Mouse (Mus musculus) neural tube, embryonic 12.5 days (tissue): ENCODE results near the gene Rack1. TPM values are rescaled to one million over a fixed set of nuclear protein-coding genes. Genes with fewer than 3 reads are reported as not detected.
"Not testable (repeated sequence)": the region's sequence is repeated elsewhere in the genome, so short reads cannot be mapped to it uniquely, and the experiment has no call there.

Experiments used
- ATAC-seq: fragments of 200-750 bp; cut with Nextera tagmentation; 2 replicates; pipeline ENCODE4 v1.8.0; 2017; ENCODE audit warnings: low read depth, mild to moderate bottlenecking, moderate TSS enrichment, moderate library complexity; ENCODE audit not compliant: low FRiP score
- H3K27ac ChIP-seq: fragments of 300-500 bp; sonication (generic); 2 replicates; pipeline ENCODE4 v1.5.1; 2016
- H3K27me3 ChIP-seq: fragments of 300-500 bp; sonication (generic); replicated peaks from 2 replicates; pipeline ENCODE4 v1.6.1; 2016; ENCODE audit warnings: mild to moderate bottlenecking
- H3K36me3 ChIP-seq: fragments of 300-500 bp; sonication (generic); 2 replicates; pipeline ENCODE4 v1.6.1; 2016; ENCODE audit warnings: mild to moderate bottlenecking
- H3K4me1 ChIP-seq: fragments of 300-500 bp; sonication (generic); 2 replicates; pipeline ENCODE4 v1.6.1; 2016
- H3K4me2 ChIP-seq: fragments of 300-500 bp; sonication (generic); replicated peaks from 2 replicates; pipeline ENCODE4 v1.6.1; 2016; ENCODE audit warnings: mild to moderate bottlenecking
- H3K4me3 ChIP-seq: fragments of 300-500 bp; sonication (generic); 2 replicates; pipeline ENCODE4 v1.5.1; 2016
- H3K9ac ChIP-seq: fragments of 300-500 bp; sonication (generic); 2 replicates; pipeline ENCODE4 v1.6.1; 2016; ENCODE audit warnings: mild to moderate bottlenecking
- H3K9me3 ChIP-seq: fragments of 300-500 bp; sonication (generic); 2 replicates; pipeline ENCODE4 v1.6.1; 2016; ENCODE audit warnings: mild to moderate bottlenecking
- WGBS: fragments of 180-500 bp; shearing (Covaris S2); methylation state at CpG from one replicate; pipeline ENCODE4 v1.1.7; 2016; 5-methylcytosine and 5-hydroxymethylcytosine counted together
- polyA plus RNA-seq: library from polyadenylated mRNA; unstranded; fragments of >200 nt; fragmentation: Nextera tagmentation; extraction: Ambion mirVana; gene quantifications from 2 replicates; pipeline ENCODE4 v1.2.1, GENCODE M21; 2016

Gene Rack1
- polyA plus RNA-seq, 1 experiment from 2014 or later = 432 TPM

- H3K4me2 ChIP-seq = peak within 1 kb of the TSS; percentile 58
- WGBS = under 1% methylated on average over 62 of the region's 92 CpGs
- not testable (repeated sequence) for H3K9me3 ChIP-seq, H3K27ac ChIP-seq, H3K36me3 ChIP-seq, H3K4me1 ChIP-seq
- 0 out of 2 replicates have a peak within 1 kb of the TSS, but pooled peaks have one; percentile 29 for H3K9ac ChIP-seq
- peak within 1 kb of the TSS; percentile 38 for H3K4me3 ChIP-seq
- ATAC-seq = peak; percentile 83
- peaks cover 12% of the 10 kb centered on the region for H3K27me3 ChIP-seq
Measured at GRCm38 (mm10) chr11:48825979-48826751, 26.0 kb downstream of the Rack1 start, which contains the start of the genes Trim7 and Gm12184. Gene Trim7 (plus strand): TSS chr11:48826140. Gene Gm12184 (minus strand): TSS chr11:48826655.

DNA sequence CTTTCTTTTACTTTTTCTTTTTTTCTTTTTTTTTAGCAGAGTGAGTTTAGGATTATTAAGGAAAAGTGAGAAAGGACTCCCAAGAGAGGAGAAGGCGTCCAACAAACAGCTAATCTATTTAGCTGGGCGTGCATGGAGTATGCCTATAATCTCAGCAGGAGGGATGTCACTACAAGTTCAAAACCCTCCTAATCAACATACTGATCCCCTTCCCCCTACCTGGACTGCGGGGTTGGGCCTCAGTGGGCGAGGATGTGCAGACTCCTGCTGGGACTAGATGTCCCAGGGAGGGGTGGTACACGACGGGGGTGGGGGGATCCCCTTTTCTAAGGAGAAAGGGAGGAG, 26.6 kb downstream of the Rack1 start:
- H3K9ac ChIP-seq = 0 out of 2 replicates have a peak overlapping the region, but pooled peaks have one; percentile 29
- H3K27me3 ChIP-seq = peaks cover 12% of the 10 kb centered on the region
- H3K9me3 ChIP-seq = no peaks in the 10 kb centered on the region
- H3K4me2 ChIP-seq = peak overlapping the region; percentile 58
- no peaks in the 10 kb centered on the region for H3K36me3 ChIP-seq
- ATAC-seq = 0 out of 2 replicates have a peak, but pooled peaks have one; percentile 19
- H3K4me3 ChIP-seq = peak overlapping the region; percentile 38
- WGBS = 0% methylated on average over 6 of the region's 6 CpGs
- peaks cover 5% of the 10 kb centered on the region for H3K4me1 ChIP-seq
- no peak overlapping the region for H3K27ac ChIP-seq

GRCm38 (mm10) chr11:48827926-48828325, 27.8 kb downstream of the Rack1 start:
- Histone ChIP-seq H3K9ac (no peak overlapping the region), H3K4me3 (no peak overlapping the region), H3K27ac (no peak overlapping the region), H3K4me2 (no peak overlapping the region), H3K27me3 (peaks cover 12% of the 10 kb centered on the region), H3K4me1 (peaks cover 5% of the 10 kb centered on the region), H3K9me3 (no peaks in the 10 kb centered on the region), H3K36me3 (no peaks in the 10 kb centered on the region)
- 74% methylated on average over 6 of the region's 6 CpGs for whole genome bisulfite sequencing
- no peak for ATAC-seq

DNA sequence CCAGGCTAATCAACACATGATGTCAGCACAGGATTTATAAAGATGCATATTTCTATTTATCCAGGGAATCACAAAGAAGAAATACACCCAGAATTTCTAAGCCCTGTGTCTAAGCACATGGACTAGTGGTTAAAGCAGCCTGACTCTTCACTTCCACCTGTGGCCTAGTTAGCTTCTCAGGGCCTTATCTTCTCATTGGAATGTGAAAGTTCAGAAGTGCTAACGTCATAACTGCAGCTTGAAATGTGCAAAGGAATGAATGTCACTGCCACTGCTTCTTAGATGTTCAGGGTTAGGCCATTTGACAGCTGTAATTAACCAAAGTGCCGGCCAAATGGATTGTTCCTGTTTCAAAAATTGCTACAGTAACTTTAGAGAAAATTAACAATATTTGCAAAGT, 30.1 kb downstream of the Rack1 start:
- Histone ChIP-seq H3K27me3 (no peaks in the 10 kb centered on the region), H3K27ac (no peak overlapping the region), H3K9me3 (no peaks in the 10 kb centered on the region), H3K9ac (no peak overlapping the region), H3K4me2 (no peak overlapping the region), H3K4me1 (peaks cover 5% of the 10 kb centered on the region), H3K4me3 (no peak overlapping the region), H3K36me3 (no peaks in the 10 kb centered on the region)
- no peak for ATAC-seq
- 76% methylated on average over 2 of the region's 2 CpGs for WGBS

GRCm38 (mm10) chr11:48831273-48831672, 31.1 kb downstream of the Rack1 start:
- H3K4me2 ChIP-seq = no peak overlapping the region
- H3K27ac ChIP-seq = no peak overlapping the region
- H3K4me1 ChIP-seq = peaks cover 5% of the 10 kb centered on the region
- H3K36me3 ChIP-seq = no peaks in the 10 kb centered on the region
- H3K27me3 ChIP-seq = peaks cover 2% of the 10 kb centered on the region
- no peak overlapping the region for H3K4me3 ChIP-seq
- no peaks in the 10 kb centered on the region for H3K9me3 ChIP-seq
- ATAC-seq = no peak
- H3K9ac ChIP-seq = no peak overlapping the region
- 77% methylated on average over 2 of the region's 2 CpGs for WGBS

DNA sequence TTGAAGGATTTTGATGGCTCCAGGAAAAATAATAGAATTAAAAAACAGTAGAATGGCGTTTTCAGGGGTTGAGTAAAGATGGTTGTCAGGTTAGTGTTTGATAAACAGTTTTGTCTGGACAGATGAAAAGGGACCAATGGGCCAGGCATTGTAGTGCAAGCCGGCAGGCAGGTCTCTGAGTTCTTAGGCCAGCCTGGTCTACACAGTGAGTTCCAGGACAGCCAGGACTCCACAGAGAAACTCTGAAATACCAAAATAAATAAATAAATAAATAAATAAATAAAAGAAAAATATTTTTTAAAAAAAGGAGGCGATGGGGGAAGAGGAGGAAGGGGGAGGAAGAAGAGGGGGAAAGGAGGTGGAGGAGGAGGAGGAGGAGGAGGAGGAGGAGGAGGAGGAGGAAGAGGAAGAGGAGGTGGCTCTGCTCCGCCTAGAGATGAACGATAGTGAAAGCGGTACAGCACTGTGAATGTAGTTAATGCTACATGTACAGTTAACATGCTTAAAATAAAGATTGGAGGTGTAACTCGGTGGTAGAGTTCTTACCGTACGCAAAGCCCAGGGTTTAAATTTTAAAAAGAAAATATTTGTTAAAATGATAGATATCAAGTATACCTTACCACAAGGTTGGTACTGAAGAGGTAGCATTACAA, 33.1 kb downstream of the Rack1 start:
- H3K36me3 ChIP-seq = no peaks in the 10 kb centered on the region
- WGBS = 42% methylated on average over 9 of the region's 9 CpGs
- no peaks in the 10 kb centered on the region for H3K9me3 ChIP-seq
- H3K9ac ChIP-seq = no peak overlapping the region
- no peak overlapping the region for H3K4me3 ChIP-seq
- no peak for ATAC-seq
- peaks cover 5% of the 10 kb centered on the region; the same call in 1 of the 2 replicates for H3K4me1 ChIP-seq
- H3K27ac ChIP-seq = no peak overlapping the region
- H3K27me3 ChIP-seq = peaks cover 7% of the 10 kb centered on the region
- H3K4me2 ChIP-seq = peak overlapping the region; percentile 58

DNA sequence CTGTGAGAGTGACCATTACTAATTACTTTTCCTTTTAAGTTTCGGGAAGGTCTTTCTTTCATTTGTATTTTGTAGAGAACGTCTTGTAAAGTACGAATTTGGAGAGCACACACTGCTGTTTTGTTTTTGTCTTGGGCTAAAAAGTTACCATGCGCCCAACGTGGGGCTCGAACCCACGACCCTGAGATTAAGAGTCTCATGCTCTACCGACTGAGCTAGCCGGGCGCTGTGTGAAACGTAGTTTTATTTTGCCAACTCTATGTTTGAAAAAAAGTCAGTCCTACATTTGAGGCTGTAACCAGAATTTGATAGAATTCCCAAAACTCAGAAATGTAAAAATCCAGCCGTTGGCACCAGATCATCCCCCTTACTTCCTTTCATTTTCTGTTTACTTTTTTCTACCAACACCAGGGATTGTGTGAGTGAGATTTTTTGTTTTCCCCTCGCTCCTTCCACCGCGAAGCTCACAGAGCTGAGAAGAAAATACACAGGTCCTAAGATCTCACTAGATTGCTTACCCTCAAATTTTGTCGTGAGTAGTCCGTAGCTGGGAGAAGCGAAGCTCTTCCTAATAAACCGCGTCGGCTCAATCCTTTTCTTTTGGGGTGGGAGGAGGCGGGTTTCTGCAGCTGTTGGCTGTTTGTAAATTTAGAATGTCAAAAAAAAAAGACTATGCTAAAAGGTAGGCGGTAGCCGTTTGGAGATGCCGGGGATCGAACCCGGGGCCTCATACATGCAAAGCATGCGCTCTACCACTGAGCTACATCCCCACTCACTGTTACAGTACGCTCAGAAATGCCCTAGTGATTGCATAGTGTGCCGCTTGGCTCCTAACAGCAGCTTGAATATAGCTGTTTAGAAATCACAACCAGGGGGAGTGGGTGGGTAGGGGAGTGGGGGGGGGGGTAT, 33.9 kb downstream of the Rack1 start:
- no peaks in the 10 kb centered on the region for H3K9me3 ChIP-seq
- peaks cover 11% of the 10 kb centered on the region; the same call in 1 of the 2 replicates for H3K4me1 ChIP-seq
- peak; percentile 82 for ATAC-seq
- WGBS = under 1% methylated on average over 30 of the region's 30 CpGs
- peaks cover 7% of the 10 kb centered on the region for H3K27me3 ChIP-seq
- H3K36me3 ChIP-seq = no peaks in the 10 kb centered on the region
- peak overlapping the region; percentile 51 for H3K4me3 ChIP-seq
- H3K4me2 ChIP-seq = peak overlapping the region; percentile 58
- peak overlapping the region; percentile 42 for H3K9ac ChIP-seq
- no peak overlapping the region for H3K27ac ChIP-seq

DNA sequence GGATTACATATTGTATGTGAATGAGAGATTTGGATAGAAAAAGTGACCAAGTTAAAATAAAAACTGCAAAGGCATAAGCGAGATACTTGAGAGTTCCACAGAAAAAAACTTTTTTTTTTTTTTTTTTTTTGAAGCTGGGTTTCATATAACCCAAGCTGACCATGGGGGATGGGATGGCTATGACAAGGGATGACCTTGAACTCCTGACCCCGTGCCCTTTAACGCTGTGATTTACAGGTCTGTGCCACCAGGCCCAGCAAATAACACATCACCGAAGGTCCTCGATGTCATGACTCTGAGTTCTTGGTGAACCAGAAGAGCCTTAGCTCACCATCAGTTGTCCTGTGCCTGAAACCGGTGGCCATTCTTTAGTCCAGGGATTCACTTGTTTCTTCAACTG, 35.8 kb downstream of the Rack1 start:
- Histone ChIP-seq H3K4me2 (no peak overlapping the region), H3K9ac (no peak overlapping the region), H3K36me3 (no peaks in the 10 kb centered on the region), H3K27me3 (peaks cover 12% of the 10 kb centered on the region), H3K27ac (no peak overlapping the region), H3K4me3 (no peak overlapping the region), H3K9me3 (no peaks in the 10 kb centered on the region), H3K4me1 (peaks cover 11% of the 10 kb centered on the region; the same call in 1 of the 2 replicates)
- 78% methylated on average over 6 of the region's 6 CpGs for WGBS
- ATAC-seq = no peak

DNA sequence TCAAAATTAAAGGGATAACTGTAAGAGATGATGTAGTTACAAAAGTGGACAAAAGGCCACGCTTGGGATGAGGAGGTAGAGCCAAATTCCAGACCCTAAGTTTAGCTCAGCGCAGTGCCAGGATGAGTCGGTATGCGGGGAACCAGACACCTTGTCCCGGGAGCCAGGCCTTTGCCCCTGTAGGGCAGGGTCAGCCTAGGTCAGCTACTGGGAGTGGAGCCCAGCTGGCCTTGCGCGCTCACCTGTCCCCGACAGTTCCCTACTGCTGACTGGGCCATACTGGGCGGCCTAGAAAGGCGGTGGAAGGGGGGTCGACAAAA, 36.8 kb downstream of the Rack1 start:
- Histone ChIP-seq H3K36me3 (no peaks in the 10 kb centered on the region), H3K27me3 (peaks cover 12% of the 10 kb centered on the region)
- ATAC-seq = peak; percentile 3; the same call in 1 of the 2 replicates

DNA sequence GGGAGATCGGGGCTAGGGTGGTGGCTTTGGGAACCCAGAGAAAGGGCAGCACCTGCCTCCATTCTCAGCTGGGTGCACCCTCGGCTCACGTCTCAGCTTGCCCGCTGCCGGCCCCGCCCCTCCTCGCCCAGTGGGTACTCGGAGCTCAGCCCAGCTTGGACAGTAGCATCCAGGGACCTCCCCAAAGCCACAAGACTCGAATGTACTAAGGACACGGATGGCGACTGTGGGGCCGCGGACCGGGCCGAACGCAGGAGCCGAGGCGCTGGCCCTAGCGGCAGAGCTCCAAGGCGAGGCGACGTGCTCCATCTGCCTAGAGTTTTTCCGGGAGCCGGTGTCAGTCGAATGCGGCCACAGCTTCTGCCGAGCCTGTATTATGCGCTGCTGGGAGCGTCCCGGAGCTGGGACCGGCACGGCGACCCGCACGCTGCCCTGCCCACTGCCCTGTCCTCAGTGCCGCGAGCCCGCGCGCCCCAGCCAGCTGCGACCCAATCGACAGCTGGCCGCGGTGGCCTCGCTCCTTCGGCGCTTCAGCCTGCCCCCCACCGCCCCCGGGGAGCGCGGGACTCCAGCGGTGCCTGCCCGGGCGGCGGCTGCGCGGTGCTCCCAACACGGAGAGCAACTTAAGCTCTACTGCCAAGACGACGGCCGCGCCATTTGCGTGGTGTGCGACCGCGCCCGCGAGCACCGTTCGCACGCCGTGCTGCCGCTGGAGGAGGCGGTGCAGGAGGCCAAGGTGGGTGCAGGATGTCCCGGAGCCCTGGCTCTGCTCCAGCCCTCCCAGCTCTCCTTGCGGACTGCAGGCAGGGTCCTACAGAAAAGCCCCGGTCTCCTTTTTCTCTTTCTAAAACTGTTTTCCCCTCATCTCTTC, 37.4 kb downstream of the Rack1 start:
- peak; percentile 55 for ATAC-seq
- peak overlapping the region; percentile 70 for H3K9ac ChIP-seq
- H3K4me1 ChIP-seq = peaks cover 11% of the 10 kb centered on the region; the same call in 1 of the 2 replicates
- H3K4me3 ChIP-seq = peak overlapping the region; percentile 87
- no peaks in the 10 kb centered on the region for H3K9me3 ChIP-seq
- H3K27me3 ChIP-seq = peaks cover 12% of the 10 kb centered on the region
- WGBS = under 1% methylated on average over 77 of the region's 77 CpGs
- H3K4me2 ChIP-seq = peak overlapping the region; percentile 69
- no peak overlapping the region for H3K27ac ChIP-seq
- no peaks in the 10 kb centered on the region for H3K36me3 ChIP-seq

More for the DNA sequence above, 36.8 kb downstream of the Rack1 start:
- peak overlapping the region; percentile 87 for H3K4me3 ChIP-seq
- H3K27ac ChIP-seq = no peak overlapping the region
- H3K4me2 ChIP-seq = peak overlapping the region; percentile 69
- H3K9ac ChIP-seq = peak overlapping the region; percentile 70
- WGBS = 7% methylated on average over 11 of the region's 11 CpGs
- H3K9me3 ChIP-seq = no peaks in the 10 kb centered on the region
- H3K4me1 ChIP-seq = peaks cover 11% of the 10 kb centered on the region; the same call in 1 of the 2 replicates

DNA sequence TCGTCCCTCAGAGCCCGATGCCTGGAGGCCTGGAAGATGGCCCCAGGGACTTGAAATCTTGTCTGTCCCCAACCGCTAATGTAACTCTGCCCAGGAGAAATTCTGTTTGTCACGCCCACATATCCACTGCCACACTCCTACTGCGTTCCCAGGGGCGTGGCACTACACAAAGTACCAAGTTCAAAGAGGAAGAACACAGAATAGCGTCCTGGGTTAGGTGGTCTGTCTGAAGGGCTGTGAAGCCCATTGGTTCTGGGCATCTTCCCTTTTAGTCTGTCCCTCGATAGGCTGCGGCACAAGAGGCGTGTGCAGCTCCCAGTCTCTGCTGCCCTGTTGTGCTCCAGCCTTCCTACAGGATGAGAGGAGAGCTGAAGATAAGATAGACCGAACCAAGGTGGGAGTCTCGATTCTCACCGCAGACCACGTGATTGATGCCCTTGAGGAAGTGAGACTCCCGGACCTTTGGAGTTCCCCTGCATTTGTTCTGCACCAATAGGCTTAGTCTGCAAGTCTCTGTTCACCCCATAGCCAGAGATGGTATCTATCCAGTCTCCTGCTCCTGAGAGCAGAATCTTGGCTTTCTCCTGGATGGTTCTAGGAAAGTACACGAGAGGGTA, 38.2 kb downstream of the Rack1 start:
- no peak overlapping the region for H3K27ac ChIP-seq
- peak overlapping the region; percentile 87 for H3K4me3 ChIP-seq
- peak; percentile 39; the same call in 1 of the 2 replicates for ATAC-seq
- H3K27me3 ChIP-seq = peaks cover 12% of the 10 kb centered on the region
- 3% methylated on average over 16 of the region's 16 CpGs for WGBS
- H3K4me2 ChIP-seq = peak overlapping the region; percentile 69
- no peaks in the 10 kb centered on the region for H3K36me3 ChIP-seq
- no peaks in the 10 kb centered on the region for H3K9me3 ChIP-seq
- peak overlapping the region; percentile 70 for H3K9ac ChIP-seq
- H3K4me1 ChIP-seq = peaks cover 11% of the 10 kb centered on the region; the same call in 1 of the 2 replicates
